Comparison of ENCODE assay signal across 26 mouse cellular contexts in the genomic region with DNA sequence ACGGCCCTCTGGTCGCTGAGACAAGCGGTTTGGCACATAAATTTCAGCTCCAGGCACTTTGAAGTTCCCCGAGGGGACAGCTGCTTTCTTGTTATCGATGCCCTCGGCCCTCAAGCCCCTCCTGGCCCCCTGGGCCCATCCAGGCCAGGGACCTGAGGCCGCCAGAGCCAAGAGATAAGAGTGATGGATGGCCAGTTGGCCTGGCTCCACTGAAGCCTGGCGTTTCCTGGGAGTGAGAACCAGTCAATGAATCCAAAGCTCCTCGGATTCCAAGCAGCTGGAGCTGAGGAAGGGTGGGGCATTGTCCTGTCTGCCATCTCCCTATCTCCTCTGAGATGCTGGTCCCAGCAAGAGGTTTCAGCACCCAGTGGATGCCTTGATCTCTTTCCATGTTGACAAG.
DNase-seq lines count a peak whose midpoint lies in the region; TF ChIP-seq lines count a peak whose summit lies in the region.
"Had no signal": no experiment of that assay in that cellular context is flagged by ENCODE, and none has a peak within 500 bp of the region (broad histone marks: within the 10 kb centered on the region; RNA-seq: fewer than 3 reads in every experiment).

No protein-coding gene starts in this region.

- H3K27me3 ChIP-seq in kidney, adult 2 months (replicated peaks; ENCODE audit: control insufficient read depth, insufficient read depth, low read length), result no peaks in the 10 kb centered on the region
- H3K27me3 ChIP-seq in midbrain, embryonic 10.5 days (ENCODE audit: low read depth, poor library complexity, severe bottlenecking), result no peaks in the 10 kb centered on the region
- H3K27me3 ChIP-seq: heart, embryonic 13.5 days; hindbrain, embryonic 12.5 days; intestine, embryonic 15.5 days; midbrain, embryonic 15.5 days; neural tube, embryonic 15.5 days had no signal

- H3K36me3 ChIP-seq in kidney, adult 2 months (ENCODE audit: control insufficient read depth, insufficient read depth, low read length), result no peaks in the 10 kb centered on the region
- no peaks in the 10 kb centered on the region for H3K36me3 ChIP-seq in midbrain, embryonic 10.5 days
- H3K36me3 ChIP-seq: heart, embryonic 13.5 days; hindbrain, embryonic 12.5 days; intestine, embryonic 15.5 days; liver, embryonic 12.5 days; midbrain, embryonic 15.5 days; neural tube, embryonic 15.5 days had no signal

- no peak overlapping the region for H3K27ac ChIP-seq in kidney, adult 2 months (ENCODE audit: insufficient read depth, low read depth, low read length)
- H3K27ac ChIP-seq in midbrain, embryonic 10.5 days (replicated peaks), result no peak overlapping the region
- H3K27ac ChIP-seq: heart, embryonic 13.5 days; hindbrain, embryonic 12.5 days; hindbrain, postnatal 0 days; intestine, embryonic 15.5 days; layer of hippocampus, adult 2 months; left cerebral cortex, adult 2 months; liver, embryonic 12.5 days; midbrain, embryonic 15.5 days; neural tube, embryonic 15.5 days had no signal

- peak; percentile 31 to 69 for DNase-seq in adrenal gland, adult (ENCODE audit: inconsistent age in 2 of 2, low spot score in 1 of 2)
- DNase-seq in adrenal gland, postnatal 4 days (ENCODE audit: low spot score in 2 of 2), result no peak
- DNase-seq in kidney, adult 2 months, result peak; percentile 1
- no peak for DNase-seq in kidney, adult 11 months
- peak; percentile 5 for DNase-seq in lung, postnatal 10 days
- DNase-seq in lung, postnatal 36 days, result no peak
- DNase-seq in midbrain, embryonic 10.5 days (ENCODE audit: low spot score), result no peak
- DNase-seq: cerebellum, adult 11-12 months; cerebellum, adult 9-11 months; forebrain, postnatal 0 days; kidney, postnatal 25 days; left cerebral cortex, postnatal 4 days; lung, adult 18-20 months; retina, postnatal 1 day; right cerebral cortex, postnatal 14 days; thymus, postnatal 4 days had no signal

- H3K9me3 ChIP-seq in midbrain, embryonic 10.5 days (replicated peaks), result no peaks in the 10 kb centered on the region
- H3K9me3 ChIP-seq: heart, embryonic 13.5 days; hindbrain, embryonic 12.5 days; intestine, embryonic 15.5 days; liver, embryonic 12.5 days; midbrain, embryonic 15.5 days; neural tube, embryonic 15.5 days had no signal

- no peaks in the 10 kb centered on the region for H3K4me1 ChIP-seq in kidney, adult 2 months (ENCODE audit: control insufficient read depth, insufficient read depth, low read length)
- H3K4me1 ChIP-seq in midbrain, embryonic 10.5 days, result no peaks in the 10 kb centered on the region
- H3K4me1 ChIP-seq: hindbrain, embryonic 12.5 days; intestine, embryonic 15.5 days; liver, embryonic 12.5 days; midbrain, embryonic 15.5 days; neural tube, embryonic 15.5 days had no signal

- no peak overlapping the region for H3K4me3 ChIP-seq in kidney, adult 2 months (ENCODE audit: insufficient read depth, low read depth, low read length)
- H3K4me3 ChIP-seq in midbrain, embryonic 10.5 days, result no peak overlapping the region
- H3K4me3 ChIP-seq: erythroblast, embryonic 14.5 days; heart, embryonic 13.5 days; hindbrain, embryonic 12.5 days; intestine, embryonic 15.5 days; layer of hippocampus, adult 2 months; left cerebral cortex, adult 2 months; liver, embryonic 12.5 days; midbrain, embryonic 15.5 days; neural tube, embryonic 15.5 days had no signal

- TF ChIP-seq POLR2A in kidney, adult 2 months (IDR thresholded peaks at IDR 0.05; ENCODE audit: low read depth, low read length), result no peak

- TF ChIP-seq CTCF in kidney, adult 2 months (conservative IDR thresholded peaks at IDR 0.05; ENCODE audit: insufficient read depth, insufficient read length, low read depth, low read length), result no peak

- 23% methylated on average over 9 of the region's 9 CpGs for WGBS in kidney, adult 2 months
- WGBS in midbrain, embryonic 10.5 days, result 76% methylated on average over 9 of the region's 9 CpGs

Comparison
In these comparisons a context has a peak if more than half of its experiments do, and no peak if none do; other contexts are left out.
1. DNase-seq: peak in adrenal gland, adult (2 of 2), kidney, adult 2 months (single experiment) and lung, postnatal 10 days (single experiment); none in adrenal gland, postnatal 4 days (0 of 2), kidney, adult 11 months (single experiment), lung, postnatal 36 days (single experiment) and midbrain, embryonic 10.5 days (single experiment).